Mouse (Mus musculus): ENCODE results near the gene Itgb1. TPM values are rescaled to one million over a fixed set of nuclear protein-coding genes. Genes with fewer than 3 reads are reported as not detected.

Gene Itgb1
- polyA plus RNA-seq, 1 experiment from 2014 or later = 349 TPM

GRCm38 (mm10) chr8:128654365-128655099 lies 30.9 kb upstream of the Itgb1 start:
- Histone ChIP-seq H3K9me3 (replicated peaks; ENCODE audit: control insufficient read depth, low read length) (peaks cover 3% of the 10 kb centered on the region), H3K4me3 (ENCODE audit: low read length) (peak overlapping the region; percentile 44), H3K9ac (ENCODE audit: low read length) (peak overlapping the region; percentile 69), H3K36me3 (ENCODE audit: control insufficient read depth, insufficient read depth) (no peaks in the 10 kb centered on the region), H3K27ac (ENCODE audit: low read length) (peak overlapping the region; percentile 98), H3K4me1 (ENCODE audit: control insufficient read depth, insufficient read depth, low read length) (peaks cover 31% of the 10 kb centered on the region), H3K27me3 (ENCODE audit: control insufficient read depth, insufficient read depth, low read length) (no peaks in the 10 kb centered on the region), H3K4me2 (ENCODE audit: low read depth, low read length) (peak overlapping the region; percentile 60)
- WGBS = 4% methylated on average over 16 of the region's 16 CpGs
- peak; percentile 88 for ATAC-seq (replicated peaks; ENCODE audit: extremely low read depth, insufficient read depth, low FRiP score)

DNA sequence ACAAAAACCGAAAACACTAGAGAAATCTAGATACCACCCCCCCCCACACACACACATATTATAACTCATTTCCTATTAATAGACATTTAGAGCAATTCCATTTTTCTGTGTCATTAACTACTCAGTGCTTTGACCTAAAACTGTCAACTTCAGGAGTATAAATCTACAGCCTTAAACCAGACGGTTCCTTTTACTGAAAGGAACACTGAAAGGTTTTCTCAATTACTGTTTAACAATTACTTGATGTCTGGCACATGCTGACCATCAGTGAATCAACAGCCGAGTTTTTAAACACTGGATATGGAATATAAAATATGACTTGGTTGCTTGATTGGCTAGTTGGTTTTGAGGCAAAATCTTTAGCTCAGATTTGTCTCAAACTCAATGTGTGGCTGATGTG lies 23.3 kb upstream of the Itgb1 start:
- no peaks in the 10 kb centered on the region for H3K27me3 ChIP-seq (ENCODE audit: control insufficient read depth, insufficient read depth, low read length)
- H3K27ac ChIP-seq (ENCODE audit: low read length) = no peak overlapping the region
- WGBS = 57% methylated on average over 3 of the region's 3 CpGs
- no peak overlapping the region for H3K9ac ChIP-seq (ENCODE audit: low read length)
- no peaks in the 10 kb centered on the region for H3K36me3 ChIP-seq (ENCODE audit: control insufficient read depth, insufficient read depth)
- no peak for ATAC-seq (replicated peaks; ENCODE audit: extremely low read depth, insufficient read depth, low FRiP score)
- no peaks in the 10 kb centered on the region for H3K4me1 ChIP-seq (ENCODE audit: control insufficient read depth, insufficient read depth, low read length)
- no peak overlapping the region for H3K4me2 ChIP-seq (ENCODE audit: low read depth, low read length)
- no peak overlapping the region for H3K4me3 ChIP-seq (ENCODE audit: low read length)
- H3K9me3 ChIP-seq (replicated peaks; ENCODE audit: control insufficient read depth, low read length) = peaks cover 3% of the 10 kb centered on the region

- Histone ChIP-seq H3K4me3 (ENCODE audit: low read length) (no peak overlapping the region), H3K4me2 (ENCODE audit: low read depth, low read length) (no peak overlapping the region), H3K27me3 (ENCODE audit: control insufficient read depth, insufficient read depth, low read length) (no peaks in the 10 kb centered on the region), H3K9ac (ENCODE audit: low read length) (no peak overlapping the region), H3K4me1 (ENCODE audit: control insufficient read depth, insufficient read depth, low read length) (no peaks in the 10 kb centered on the region), H3K27ac (ENCODE audit: low read length) (peak overlapping the region; percentile 44; the same call in 1 of the 2 replicates), H3K36me3 (ENCODE audit: control insufficient read depth, insufficient read depth) (no peaks in the 10 kb centered on the region), H3K9me3 (replicated peaks; ENCODE audit: control insufficient read depth, low read length) (peaks cover 3% of the 10 kb centered on the region)
- ATAC-seq (replicated peaks; ENCODE audit: extremely low read depth, insufficient read depth, low FRiP score) = no peak
- WGBS = 86% methylated on average over 2 of the region's 2 CpGs
Measured at GRCm38 (mm10) chr8:128662696-128663095, 22.8 kb upstream of the Itgb1 start.

DNA sequence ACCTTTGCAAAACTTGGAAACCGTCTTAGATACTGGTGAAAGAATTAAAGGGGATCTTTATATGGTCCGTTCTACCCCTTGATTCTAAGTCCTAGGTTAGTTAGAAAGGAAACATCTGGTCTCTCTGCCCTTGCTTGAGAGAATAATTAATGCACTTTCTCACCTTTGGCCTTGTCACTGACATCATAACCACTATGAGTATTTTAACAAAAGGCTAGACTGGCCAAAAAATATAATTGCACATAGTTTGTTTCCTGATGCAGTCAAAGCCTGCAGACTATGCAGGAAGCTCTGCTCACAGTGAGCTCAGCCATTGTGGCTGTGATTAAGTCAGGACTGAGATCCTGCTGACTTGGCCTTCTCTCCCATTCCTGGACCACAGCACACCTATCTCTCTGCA lies 22.3 kb upstream of the Itgb1 start:
- Histone ChIP-seq H3K36me3 (ENCODE audit: control insufficient read depth, insufficient read depth) (no peaks in the 10 kb centered on the region), H3K4me1 (ENCODE audit: control insufficient read depth, insufficient read depth, low read length) (no peaks in the 10 kb centered on the region), H3K4me3 (ENCODE audit: low read length) (no peak overlapping the region), H3K9me3 (replicated peaks; ENCODE audit: control insufficient read depth, low read length) (peaks cover 2% of the 10 kb centered on the region), H3K9ac (ENCODE audit: low read length) (no peak overlapping the region), H3K27me3 (ENCODE audit: control insufficient read depth, insufficient read depth, low read length) (no peaks in the 10 kb centered on the region), H3K27ac (ENCODE audit: low read length) (peak overlapping the region; percentile 44; the same call in 1 of the 2 replicates), H3K4me2 (ENCODE audit: low read depth, low read length) (no peak overlapping the region)
- WGBS = 56% methylated on average over 2 of the region's 2 CpGs
- peak; percentile 28; the same call in 1 of the 2 replicates for ATAC-seq (replicated peaks; ENCODE audit: extremely low read depth, insufficient read depth, low FRiP score)

DNA sequence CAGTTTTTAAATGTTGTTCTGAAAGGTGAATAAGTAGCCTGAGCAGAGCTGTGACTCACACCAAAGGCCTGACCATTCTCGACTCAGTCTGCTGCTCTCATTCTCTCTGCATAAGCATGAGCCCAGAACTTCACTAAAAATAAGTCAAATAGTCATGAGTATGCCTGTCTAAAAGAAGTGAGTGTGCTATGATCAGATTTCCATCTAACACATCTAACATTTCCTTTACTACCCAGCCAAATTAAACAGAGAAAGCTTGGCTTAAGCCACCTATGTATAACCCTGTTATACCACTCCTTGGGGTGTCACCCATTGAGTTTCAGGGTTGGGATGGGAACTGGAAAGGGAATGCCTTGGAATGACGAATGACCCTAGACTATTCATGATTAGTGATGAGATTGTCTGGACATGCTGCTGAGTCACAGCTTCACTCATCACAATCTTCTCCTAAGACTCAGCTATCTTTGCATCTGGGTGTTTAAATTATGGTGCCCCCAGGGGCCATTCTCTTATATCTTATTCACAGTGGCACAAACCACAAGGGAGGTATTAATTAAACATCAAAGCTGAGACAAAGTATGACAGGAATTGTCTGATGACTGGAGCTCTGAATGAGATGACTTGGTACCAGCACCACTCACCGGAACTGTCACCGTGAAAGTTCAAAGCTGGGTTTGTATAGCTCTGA lies 18.7 kb upstream of the Itgb1 start:
- Histone ChIP-seq H3K27me3 (ENCODE audit: control insufficient read depth, insufficient read depth, low read length) (no peaks in the 10 kb centered on the region), H3K27ac (ENCODE audit: low read length) (no peak overlapping the region), H3K4me2 (ENCODE audit: low read depth, low read length) (no peak overlapping the region), H3K4me3 (ENCODE audit: low read length) (no peak overlapping the region), H3K36me3 (ENCODE audit: control insufficient read depth, insufficient read depth) (no peaks in the 10 kb centered on the region), H3K4me1 (ENCODE audit: control insufficient read depth, insufficient read depth, low read length) (no peaks in the 10 kb centered on the region), H3K9ac (ENCODE audit: low read length) (no peak overlapping the region), H3K9me3 (replicated peaks; ENCODE audit: control insufficient read depth, low read length) (no peaks in the 10 kb centered on the region)
- ATAC-seq (replicated peaks; ENCODE audit: extremely low read depth, insufficient read depth, low FRiP score) = no peak
- 78% methylated on average over 4 of the region's 4 CpGs for WGBS

DNA sequence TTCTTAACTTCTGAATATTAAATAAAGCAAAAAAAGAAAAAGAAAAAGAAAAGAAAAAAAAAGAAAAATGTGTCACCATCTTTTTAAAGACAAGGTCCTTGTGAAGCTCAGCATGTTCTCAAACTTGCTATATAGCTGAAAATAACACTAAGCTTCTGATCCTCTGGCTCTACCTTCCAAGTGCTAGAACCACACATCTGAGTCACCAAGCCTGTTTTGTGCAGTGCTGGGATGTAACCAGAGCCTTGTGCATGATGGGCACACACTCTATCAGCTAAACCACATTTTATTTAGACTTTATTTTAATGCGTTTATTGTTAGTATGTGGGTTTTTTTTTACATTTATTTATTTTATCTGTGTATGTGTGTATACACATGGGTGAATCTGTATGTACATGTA lies 13.6 kb upstream of the Itgb1 start:
- H3K27me3 ChIP-seq (ENCODE audit: control insufficient read depth, insufficient read depth, low read length) = no peaks in the 10 kb centered on the region
- no peak overlapping the region for H3K4me3 ChIP-seq (ENCODE audit: low read length)
- H3K9me3 ChIP-seq (replicated peaks; ENCODE audit: control insufficient read depth, low read length) = no peaks in the 10 kb centered on the region
- no peak overlapping the region for H3K4me2 ChIP-seq (ENCODE audit: low read depth, low read length)
- no peak overlapping the region for H3K9ac ChIP-seq (ENCODE audit: low read length)
- H3K27ac ChIP-seq (ENCODE audit: low read length) = no peak overlapping the region
- ATAC-seq (replicated peaks; ENCODE audit: extremely low read depth, insufficient read depth, low FRiP score) = no peak
- no peaks in the 10 kb centered on the region for H3K4me1 ChIP-seq (ENCODE audit: control insufficient read depth, insufficient read depth, low read length)
- WGBS = 93% methylated on average over 1 of the region's 1 CpGs
- no peaks in the 10 kb centered on the region for H3K36me3 ChIP-seq (ENCODE audit: control insufficient read depth, insufficient read depth)

- Histone ChIP-seq H3K4me2 (ENCODE audit: low read depth, low read length) (no peak overlapping the region), H3K27ac (ENCODE audit: low read length) (no peak overlapping the region), H3K27me3 (ENCODE audit: control insufficient read depth, insufficient read depth, low read length) (no peaks in the 10 kb centered on the region), H3K9ac (ENCODE audit: low read length) (no peak overlapping the region), H3K9me3 (replicated peaks; ENCODE audit: control insufficient read depth, low read length) (no peaks in the 10 kb centered on the region), H3K4me3 (ENCODE audit: low read length) (no peak overlapping the region), H3K36me3 (ENCODE audit: control insufficient read depth, insufficient read depth) (no peaks in the 10 kb centered on the region), H3K4me1 (ENCODE audit: control insufficient read depth, insufficient read depth, low read length) (no peaks in the 10 kb centered on the region)
- WGBS = 65% methylated on average over 2 of the region's 2 CpGs
- ATAC-seq (replicated peaks; ENCODE audit: extremely low read depth, insufficient read depth, low FRiP score) = no peak
Measured at GRCm38 (mm10) chr8:128672441-128672840, 13.0 kb upstream of the Itgb1 start.

GRCm38 (mm10) chr8:128672950-128673349 lies 12.5 kb upstream of the Itgb1 start:
- H3K4me1 ChIP-seq (ENCODE audit: control insufficient read depth, insufficient read depth, low read length) = no peaks in the 10 kb centered on the region
- WGBS = 60% methylated on average over 1 of the region's 1 CpGs
- H3K9me3 ChIP-seq (replicated peaks; ENCODE audit: control insufficient read depth, low read length) = no peaks in the 10 kb centered on the region
- no peak overlapping the region for H3K4me3 ChIP-seq (ENCODE audit: low read length)
- H3K27me3 ChIP-seq (ENCODE audit: control insufficient read depth, insufficient read depth, low read length) = no peaks in the 10 kb centered on the region
- no peak overlapping the region for H3K4me2 ChIP-seq (ENCODE audit: low read depth, low read length)
- ATAC-seq (replicated peaks; ENCODE audit: extremely low read depth, insufficient read depth, low FRiP score) = no peak
- H3K36me3 ChIP-seq (ENCODE audit: control insufficient read depth, insufficient read depth) = no peaks in the 10 kb centered on the region
- no peak overlapping the region for H3K9ac ChIP-seq (ENCODE audit: low read length)
- H3K27ac ChIP-seq (ENCODE audit: low read length) = no peak overlapping the region

DNA sequence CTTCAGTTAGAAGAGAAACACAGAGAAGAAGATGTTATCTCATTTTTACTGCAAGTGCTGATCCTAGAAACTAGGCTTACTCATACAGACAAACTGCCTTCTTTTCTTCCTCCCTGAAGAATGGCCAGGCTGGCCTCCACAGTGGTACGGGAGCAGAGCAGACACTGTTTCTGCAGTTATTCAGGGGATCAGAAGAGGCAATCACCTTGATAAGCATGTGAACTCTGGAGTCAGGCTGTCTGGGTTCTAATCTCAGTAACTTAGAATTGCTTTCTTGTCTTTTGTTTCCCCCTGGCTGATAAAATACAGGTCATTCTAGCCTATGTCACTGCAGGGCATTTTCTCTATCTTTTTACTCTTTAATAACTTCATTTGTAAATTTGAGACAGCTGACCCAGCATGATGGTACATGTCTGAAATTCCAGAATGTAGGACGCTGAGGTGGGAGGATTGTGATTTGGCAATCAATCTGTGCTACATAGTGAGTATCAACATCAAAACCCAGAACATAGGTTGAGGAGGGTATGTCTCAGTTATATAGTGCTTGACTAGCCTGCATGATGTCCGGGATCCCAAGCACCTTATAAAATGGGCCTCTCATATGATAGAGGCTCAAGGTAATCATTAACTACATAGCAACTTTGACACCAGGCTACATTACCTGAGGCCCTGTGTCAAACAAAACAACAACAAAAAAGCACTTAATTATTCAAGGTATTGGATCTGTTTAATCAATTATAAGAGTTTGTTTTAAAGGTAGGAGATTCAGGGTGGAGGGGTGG lies 9.4 kb upstream of the Itgb1 start:
- no peaks in the 10 kb centered on the region for H3K36me3 ChIP-seq (ENCODE audit: control insufficient read depth, insufficient read depth)
- no peaks in the 10 kb centered on the region for H3K27me3 ChIP-seq (ENCODE audit: control insufficient read depth, insufficient read depth, low read length)
- H3K4me1 ChIP-seq (ENCODE audit: control insufficient read depth, insufficient read depth, low read length) = peaks cover 12% of the 10 kb centered on the region
- no peak for ATAC-seq (replicated peaks; ENCODE audit: extremely low read depth, insufficient read depth, low FRiP score)
- 68% methylated on average over 3 of the region's 3 CpGs for WGBS
- H3K27ac ChIP-seq (ENCODE audit: low read length) = no peak overlapping the region
- no peak overlapping the region for H3K4me2 ChIP-seq (ENCODE audit: low read depth, low read length)
- H3K9me3 ChIP-seq (replicated peaks; ENCODE audit: control insufficient read depth, low read length) = no peaks in the 10 kb centered on the region
- H3K4me3 ChIP-seq (ENCODE audit: low read length) = no peak overlapping the region
- H3K9ac ChIP-seq (ENCODE audit: low read length) = no peak overlapping the region
